Mouse (Mus musculus) hindbrain, postnatal 0 days (tissue): ENCODE measurements around the gene Gpr21. TPM values are rescaled to one million over a fixed set of nuclear protein-coding genes. Genes with fewer than 3 reads are reported as not detected.
A peak's percentile ranks its signal among the peaks of the same experiment; 100 is the strongest.

Experiments
- ATAC-seq: fragments of 200-750 bp; cut with Nextera tagmentation; 2 replicates; pipeline ENCODE4 v1.8.0; 2017; ENCODE audit warnings: mild to moderate bottlenecking, moderate TSS enrichment, moderate library complexity
- DNase-seq: peaks from one replicate; pipeline ENCODE4 v3.0.0-alpha.2; 2015; ENCODE audit warnings: low spot score
- H3K27ac ChIP-seq: fragments of 300-500 bp; sonication (generic); 2 replicates; pipeline ENCODE4 v1.5.1; 2014; ENCODE audit warnings: mild to moderate bottlenecking
- H3K27me3 ChIP-seq: fragments of 300-500 bp; sonication (generic); 2 replicates; pipeline ENCODE4 v1.6.1; 2014; ENCODE audit warnings: low read length, mixed read lengths; ENCODE audit not compliant: insufficient read depth
- H3K36me3 ChIP-seq: fragments of 300-500 bp; sonication (generic); 2 replicates; pipeline ENCODE4 v1.6.1; 2014; ENCODE audit warnings: low read length, mixed read lengths; ENCODE audit not compliant: insufficient read depth
- H3K4me1 ChIP-seq: fragments of 300-500 bp; sonication (generic); 2 replicates; pipeline ENCODE4 v1.6.1; 2014; ENCODE audit warnings: antibody characterized with exemption, low read length, mixed read lengths; ENCODE audit not compliant: insufficient read depth
- H3K4me2 ChIP-seq: fragments of 300-500 bp; sonication (generic); 2 replicates; pipeline ENCODE4 v1.6.1; 2014; ENCODE audit warnings: low read depth, mild to moderate bottlenecking, low read length, moderate library complexity, mixed read lengths
- H3K4me3 ChIP-seq: fragments of 300-500 bp; sonication (generic); 2 replicates; pipeline ENCODE4 v1.5.1; 2014; ENCODE audit warnings: low read length
- H3K9ac ChIP-seq: fragments of 300-500 bp; sonication (generic); replicated peaks from 2 replicates; pipeline ENCODE4 v1.6.1; 2014; ENCODE audit warnings: mild to moderate bottlenecking, low read length, moderate library complexity, mixed read lengths
- H3K9me3 ChIP-seq: fragments of 300-500 bp; sonication (generic); 2 replicates; pipeline ENCODE4 v1.6.1; 2016; ENCODE audit warnings: low read length, mixed read lengths
- CTCF ChIP-seq: IDR thresholded peaks from 2 replicates; pipeline ENCODE4 v1.5.1; 2016; ENCODE audit warnings: antibody characterized with exemption, control low read depth, low read depth
- WGBS: fragments of 180-500 bp; shearing (Covaris S2); extraction: QIAGEN DNeasy Blood & Tissue Kit; methylation state at CpG from one replicate; pipeline ENCODE4 v1.1.7; 2014; 5-methylcytosine and 5-hydroxymethylcytosine counted together
- polyA plus RNA-seq: library from polyadenylated mRNA; unstranded; fragments of >200 nt; fragmentation: Nextera tagmentation; extraction: Ambion mirVana; gene quantifications from 2 replicates; pipeline ENCODE4 v1.2.1, GENCODE M21; 2015
- total RNA-seq: library from RNA; depleted of rRNA; stranded (reverse); fragments of >200 nt; gene quantifications from 2 replicates; pipeline ENCODE4 v1.2.3, GENCODE M21; 2014; rRNA removed

Gpr21 gene
- 22.5 and 25.0 TPM in 2 replicates for total RNA-seq
- polyA plus RNA-seq: 8.8 and 9.1 TPM in 2 replicates

DNA sequence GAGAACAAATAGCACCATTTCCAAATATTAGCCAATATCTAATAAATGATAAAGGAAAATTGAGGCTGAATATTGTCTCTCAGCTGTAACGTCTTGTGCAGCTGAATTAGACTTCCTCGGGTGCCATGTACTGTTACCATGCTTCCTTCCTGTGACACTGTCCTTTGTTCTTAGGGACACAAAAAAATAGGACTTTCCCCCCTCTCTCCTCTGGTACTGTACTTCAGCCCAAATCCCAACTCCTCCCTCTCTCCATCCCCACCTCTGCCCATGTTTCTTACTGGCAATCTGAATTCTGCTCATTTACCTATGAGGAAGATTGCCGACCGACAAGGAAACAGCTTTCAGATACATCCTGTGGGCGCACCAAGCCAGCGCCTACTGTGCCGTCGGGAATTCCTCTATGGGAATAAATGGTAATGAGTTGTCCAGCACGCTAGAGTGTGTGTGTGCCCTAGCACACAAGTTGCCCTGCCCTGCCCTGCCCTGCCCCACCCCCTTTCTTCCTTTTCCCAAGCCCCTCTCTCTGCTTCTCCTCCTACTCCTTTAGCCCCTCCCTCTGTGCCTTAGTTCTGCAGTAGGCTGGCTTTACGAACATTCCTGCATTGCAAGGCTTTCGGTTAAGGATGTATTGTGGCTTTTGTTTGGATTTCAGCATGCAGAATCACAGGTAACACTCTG lies at the start of gene Gpr21:
Gene Gpr21, plus strand, starts transcription at position 303 of the 681 bp plus-strand sequence.
- no peaks in the 10 kb centered on the region for H3K27me3 ChIP-seq

DNA sequence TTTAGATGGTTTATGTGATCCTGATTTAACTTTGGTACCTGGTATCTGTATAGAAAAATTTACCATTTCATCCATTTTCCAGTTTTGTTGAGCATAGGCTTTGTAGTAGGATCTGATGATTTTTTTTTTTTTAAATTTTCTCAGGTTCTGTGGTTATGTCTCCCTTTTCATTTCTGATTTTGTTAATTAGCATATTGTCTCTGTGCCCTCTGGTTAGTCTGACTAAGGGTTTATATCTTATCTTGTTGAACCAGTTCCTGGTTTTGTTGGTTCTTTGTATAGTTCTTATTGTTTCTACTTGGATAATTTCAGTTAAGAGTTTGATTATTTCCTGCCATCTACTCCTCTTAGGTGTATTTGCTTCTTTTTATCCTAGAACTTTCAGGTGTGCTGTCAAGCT lies 36.6 kb upstream of the Gpr21 start:
- Histone ChIP-seq H3K36me3 (peaks cover 17% of the 10 kb centered on the region), H3K9me3 (no peaks in the 10 kb centered on the region), H3K4me3 (no peak overlapping the region), H3K27me3 (no peaks in the 10 kb centered on the region), H3K27ac (no peak overlapping the region), H3K4me1 (no peaks in the 10 kb centered on the region), H3K4me2 (no peak overlapping the region), H3K9ac (no peak overlapping the region)
- no peak for ATAC-seq
- no peak for DNase-seq
- no peak for TF ChIP-seq CTCF

More for the DNA sequence above, at the start of gene Gpr21:
- peaks cover 3% of the 10 kb centered on the region; the same call in 1 of the 2 replicates for H3K36me3 ChIP-seq
- H3K9me3 ChIP-seq: no peaks in the 10 kb centered on the region
- WGBS: 19% methylated on average over 11 of the region's 11 CpGs
- H3K4me2 ChIP-seq: peak within 1 kb of the TSS; percentile 46
- ATAC-seq (peak; percentile 88), DNase-seq (peak; percentile 62)
- peak within 1 kb of the TSS; percentile 79 for H3K27ac ChIP-seq
- H3K4me3 ChIP-seq: peak within 1 kb of the TSS; percentile 29
- TF ChIP-seq CTCF: no peak
- H3K9ac ChIP-seq: peak within 1 kb of the TSS; percentile 28; the same call in 1 of the 2 replicates
- no peaks in the 10 kb centered on the region for H3K4me1 ChIP-seq

DNA sequence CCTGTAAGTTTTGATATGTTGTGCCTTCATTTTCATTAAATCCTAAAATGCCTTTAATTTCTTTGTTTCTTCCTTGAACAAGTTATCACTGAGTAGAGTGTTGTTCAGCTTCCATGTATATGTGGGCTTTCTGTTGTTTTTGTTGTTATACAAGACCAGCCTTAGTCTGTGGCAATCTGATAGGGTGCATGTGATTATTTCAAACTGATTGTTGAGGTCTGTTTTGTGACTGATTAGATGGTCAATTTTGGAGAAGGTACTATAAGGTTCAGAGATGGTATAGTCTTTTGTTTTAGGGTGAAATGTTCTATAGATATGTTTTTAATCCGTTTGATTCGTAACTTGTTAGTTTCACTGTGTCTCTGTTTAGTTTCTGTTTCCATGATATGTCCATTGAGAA lies 36.1 kb upstream of the Gpr21 start:
- H3K4me1 ChIP-seq: no peaks in the 10 kb centered on the region
- no peak overlapping the region for H3K4me2 ChIP-seq
- no peak for TF ChIP-seq CTCF
- no peak overlapping the region for H3K4me3 ChIP-seq
- H3K36me3 ChIP-seq: peaks cover 17% of the 10 kb centered on the region
- no peaks in the 10 kb centered on the region for H3K9me3 ChIP-seq
- WGBS: 95% methylated on average over 2 of the region's 2 CpGs
- H3K27me3 ChIP-seq: no peaks in the 10 kb centered on the region
- ATAC-seq (no peak), DNase-seq (no peak)
- H3K27ac ChIP-seq: no peak overlapping the region
- no peak overlapping the region for H3K9ac ChIP-seq

DNA sequence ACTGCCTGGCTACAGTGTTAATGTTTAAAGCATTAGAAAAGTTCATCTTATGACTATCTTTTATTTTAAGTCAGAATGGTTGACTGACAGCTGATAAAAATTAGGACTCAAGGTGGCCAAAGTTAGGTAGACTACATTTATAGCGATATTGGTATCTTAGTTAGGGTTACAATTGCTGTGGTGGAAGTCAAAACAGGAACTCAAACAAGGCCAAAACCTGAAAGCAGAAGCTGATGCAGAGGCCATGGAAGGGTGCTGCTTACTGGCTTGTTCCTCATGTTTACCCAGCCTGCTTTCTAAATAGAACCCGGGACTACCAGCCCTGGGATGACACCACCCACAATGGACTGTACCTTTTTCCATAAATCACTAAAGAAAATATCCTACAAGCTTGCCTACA lies 32.0 kb upstream of the Gpr21 start:
- WGBS: 84% methylated on average over 2 of the region's 2 CpGs
- Histone ChIP-seq H3K27me3 (no peaks in the 10 kb centered on the region), H3K9me3 (no peaks in the 10 kb centered on the region), H3K27ac (no peak overlapping the region), H3K36me3 (peaks cover 16% of the 10 kb centered on the region), H3K4me3 (no peak overlapping the region), H3K4me2 (no peak overlapping the region), H3K9ac (no peak overlapping the region), H3K4me1 (no peaks in the 10 kb centered on the region)
- no peak for TF ChIP-seq CTCF
- no peak for DNase-seq
- no peak for ATAC-seq

DNA sequence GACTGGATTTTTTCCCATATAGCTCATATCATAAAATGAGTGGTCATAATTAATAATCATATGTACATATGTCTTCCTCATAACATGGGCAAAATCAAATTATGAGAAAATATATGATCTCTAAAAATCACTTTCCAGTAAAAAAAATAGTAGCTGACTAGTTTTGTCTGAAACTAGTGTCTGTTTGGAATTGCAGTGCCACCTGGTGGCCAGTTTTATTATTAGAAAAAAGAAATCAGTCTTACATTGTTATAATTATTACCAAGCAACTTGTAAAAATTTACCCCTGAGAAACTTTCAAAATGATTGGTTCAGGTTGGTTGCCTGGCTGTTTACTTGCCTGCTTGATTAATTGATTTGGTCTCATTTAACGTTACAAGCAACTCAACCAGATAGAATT lies 30.8 kb upstream of the Gpr21 start:
- Histone ChIP-seq H3K27ac (no peak overlapping the region), H3K36me3 (peaks cover 20% of the 10 kb centered on the region), H3K4me1 (no peaks in the 10 kb centered on the region), H3K9me3 (no peaks in the 10 kb centered on the region), H3K4me3 (no peak overlapping the region), H3K27me3 (no peaks in the 10 kb centered on the region), H3K9ac (no peak overlapping the region), H3K4me2 (no peak overlapping the region)
- DNase-seq (peak; percentile 76), ATAC-seq (no peak)
- peak; percentile 67 for TF ChIP-seq CTCF
- WGBS: 81% methylated on average over 1 of the region's 1 CpGs

DNA sequence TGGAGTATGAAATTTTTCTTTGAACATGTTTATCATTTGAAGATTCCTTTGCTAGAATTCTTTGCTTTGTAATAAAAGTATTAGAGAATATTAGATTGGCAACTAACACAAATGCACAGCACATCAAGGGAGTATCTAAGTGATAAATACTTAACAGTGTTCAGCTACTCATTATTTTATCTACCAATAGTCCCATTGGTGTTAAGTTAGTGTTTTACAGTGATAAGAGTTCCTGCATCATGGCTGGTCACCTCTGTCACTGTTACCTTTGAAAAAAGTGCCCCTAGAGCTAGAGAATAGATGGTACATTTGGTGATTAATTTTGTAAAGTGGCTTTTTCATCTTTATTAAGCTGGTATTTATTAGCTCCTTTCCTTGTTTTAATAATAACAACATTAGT lies 29.7 kb upstream of the Gpr21 start:
- ATAC-seq (no peak), DNase-seq (no peak)
- Histone ChIP-seq H3K9me3 (no peaks in the 10 kb centered on the region), H3K36me3 (peaks cover 20% of the 10 kb centered on the region), H3K4me2 (no peak overlapping the region), H3K27ac (no peak overlapping the region), H3K4me1 (no peaks in the 10 kb centered on the region), H3K27me3 (no peaks in the 10 kb centered on the region), H3K4me3 (no peak overlapping the region), H3K9ac (no peak overlapping the region)
- no peak for TF ChIP-seq CTCF

DNA sequence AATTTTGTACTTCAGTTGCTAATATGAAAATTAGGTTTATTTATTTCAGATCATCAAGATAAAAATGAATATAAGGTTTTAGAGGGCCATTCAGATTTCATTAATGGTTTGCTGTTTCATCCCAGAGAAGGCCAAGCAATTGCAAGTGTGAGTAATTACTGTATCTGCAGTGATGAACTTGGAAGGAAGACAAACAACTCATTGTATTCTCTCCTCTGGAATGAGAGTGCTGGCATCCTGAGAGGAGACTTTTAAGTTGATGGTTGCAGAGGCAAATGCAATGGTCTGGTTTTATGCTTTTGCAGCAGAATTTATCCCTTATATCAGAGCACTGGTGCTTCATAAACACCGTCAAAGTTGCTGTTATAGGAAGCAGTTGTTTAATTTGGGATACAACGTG lies 27.2 kb upstream of the Gpr21 start:
- no peak overlapping the region for H3K27ac ChIP-seq
- no peaks in the 10 kb centered on the region for H3K9me3 ChIP-seq
- no peak for TF ChIP-seq CTCF
- no peak overlapping the region for H3K9ac ChIP-seq
- peaks cover 27% of the 10 kb centered on the region for H3K36me3 ChIP-seq
- H3K27me3 ChIP-seq: no peaks in the 10 kb centered on the region
- H3K4me3 ChIP-seq: no peak overlapping the region
- WGBS: 95% methylated on average over 2 of the region's 2 CpGs
- ATAC-seq: no peak
- DNase-seq: no peak
- no peak overlapping the region for H3K4me2 ChIP-seq
- H3K4me1 ChIP-seq: no peaks in the 10 kb centered on the region
